Mouse (Mus musculus): ENCODE data around the gene Uqcrh. TPM values are rescaled to one million over a fixed set of nuclear protein-coding genes. Genes with fewer than 3 reads are reported as not detected.
A peak's percentile ranks its signal among the peaks of the same experiment; 100 is the strongest.

Uqcrh gene
- total and polyA plus RNA-seq, 2 experiments = 193 to 609 TPM

GRCm38 (mm10) chr4:116017300-116017901, 57.5 kb downstream of the Uqcrh start:
- peak overlapping the region; percentile 99 for H3K9ac ChIP-seq (ENCODE audit: low read depth, low read length)

More at GRCm38 (mm10) chr4:116017300-116017901, 57.5 kb downstream of the Uqcrh start:
- Histone ChIP-seq H3K36me3 (ENCODE audit: control insufficient read depth, insufficient read depth, low read length) (no peaks in the 10 kb centered on the region; the same call in 1 of the 2 replicates), H3K27ac (replicated peaks; ENCODE audit: insufficient read depth, low read depth, low read length) (peak overlapping the region; percentile 100), H3K27me3 (ENCODE audit: control insufficient read depth, insufficient read depth, low read length) (no peaks in the 10 kb centered on the region), H3K79me2 (ENCODE audit: control insufficient read depth, insufficient read depth, low read length) (peaks cover 33% of the 10 kb centered on the region; the same call in 1 of the 2 replicates), H3K4me3 (ENCODE audit: insufficient read depth, low read depth, low read length) (peak overlapping the region; percentile 97), H3K4me1 (ENCODE audit: control insufficient read depth, insufficient read depth, low read length) (peaks cover 18% of the 10 kb centered on the region)
- no peak for DNase-seq (ENCODE audit: extremely low read depth, low read depth, low spot score)
- WGBS = 0% methylated on average over 60 of the region's 60 CpGs
- TF ChIP-seq POLR2A (IDR thresholded peaks at IDR 0.05; ENCODE audit: extremely low read depth, insufficient read depth, low read length) (peak; percentile 51; the same call in 1 of the 2 replicates), CTCF (IDR thresholded peaks at IDR 0.05; ENCODE audit: low read depth, low read length) (no peak)

Other genes starting within 250 kb of the Uqcrh start
- gene Mob3c, start 247.0 kb downstream of the Uqcrh start, total RNA-seq (2014; rRNA removed) = 8.4 and 12.5 TPM in 2 replicates
- gene Mob3c, start 247.0 kb downstream of the Uqcrh start, polyA plus RNA-seq (2012; rRNA removed) = 22.6 and 24.4 TPM in 2 replicates
- gene Mknk1, start 235.9 kb downstream of the Uqcrh start, total RNA-seq (2014; rRNA removed) = 11.3 and 14.0 TPM in 2 replicates
- 15.5 and 22.7 TPM in 2 replicates for gene Mknk1, start 235.9 kb downstream of the Uqcrh start, polyA plus RNA-seq (2012; rRNA removed)
- not detected in 2 replicates for gene Kncn, start 190.7 kb downstream of the Uqcrh start, total RNA-seq (2014; rRNA removed)
- gene Kncn, start 190.7 kb downstream of the Uqcrh start, polyA plus RNA-seq (2012; rRNA removed) = not detected in 2 replicates
- not detected in 2 replicates for gene 6430628N08Rik, start 184.4 kb downstream of the Uqcrh start, total RNA-seq (2014; rRNA removed)
- gene 6430628N08Rik, start 184.4 kb downstream of the Uqcrh start, polyA plus RNA-seq (2012; rRNA removed) = not detected in 2 replicates
- gene Dmbx1, start 135.1 kb downstream of the Uqcrh start, total RNA-seq (2014; rRNA removed) = not detected in 2 replicates
- not detected in 2 replicates for gene Dmbx1, start 135.1 kb downstream of the Uqcrh start, polyA plus RNA-seq (2012; rRNA removed)
- gene Faah, start 57.1 kb downstream of the Uqcrh start, total RNA-seq (2014; rRNA removed) = 55.9 and 71.4 TPM in 2 replicates
- gene Faah, start 57.1 kb downstream of the Uqcrh start, polyA plus RNA-seq (2012; rRNA removed) = 120 and 125 TPM in 2 replicates
- 14.5 and 15.0 TPM in 2 replicates for gene Nsun4, start 21.2 kb downstream of the Uqcrh start, total RNA-seq (2014; rRNA removed)
- gene Nsun4, start 21.2 kb downstream of the Uqcrh start, polyA plus RNA-seq (2012; rRNA removed) = 8.9 and 11.8 TPM in 2 replicates
- gene Lrrc41, start 198 bp upstream of the Uqcrh start, total RNA-seq (2014; rRNA removed) = 18.5 and 25.2 TPM in 2 replicates
- 36.5 and 45.8 TPM in 2 replicates for gene Lrrc41, start 198 bp upstream of the Uqcrh start, polyA plus RNA-seq (2012; rRNA removed)
- gene Rad54l, start 48.6 kb upstream of the Uqcrh start, total RNA-seq (2014; rRNA removed) = 0.18 and 0.40 TPM in 2 replicates
- 0.06 and 0.11 TPM in 2 replicates for gene Rad54l, start 48.6 kb upstream of the Uqcrh start, polyA plus RNA-seq (2012; rRNA removed)
- 14.7 and 15.4 TPM in 2 replicates for gene Pomgnt1, start 48.8 kb upstream of the Uqcrh start, total RNA-seq (2014; rRNA removed)
- 15.2 and 19.1 TPM in 2 replicates for gene Pomgnt1, start 48.8 kb upstream of the Uqcrh start, polyA plus RNA-seq (2012; rRNA removed)
- gene Lurap1, start 76.3 kb upstream of the Uqcrh start, total RNA-seq (2014; rRNA removed) = 0.18 and 0.27 TPM in 2 replicates
- 0.12 and 0.87 TPM in 2 replicates for gene Lurap1, start 76.3 kb upstream of the Uqcrh start, polyA plus RNA-seq (2012; rRNA removed)
- gene Tspan1, start 92.5 kb upstream of the Uqcrh start, total RNA-seq (2014; rRNA removed) = 0.09 TPM in 1 of 2 replicates, not detected in the other
- gene Tspan1, start 92.5 kb upstream of the Uqcrh start, polyA plus RNA-seq (2012; rRNA removed) = 0.27 TPM in 1 of 2 replicates, not detected in the other
- not detected in 2 replicates for gene 1700042G07Rik, start 98.3 kb upstream of the Uqcrh start, total RNA-seq (2014; rRNA removed)
- not detected in 2 replicates for gene 1700042G07Rik, start 98.3 kb upstream of the Uqcrh start, polyA plus RNA-seq (2012; rRNA removed)
- not detected in 2 replicates for gene Gm49337, start 98.3 kb upstream of the Uqcrh start, total RNA-seq (2014; rRNA removed)
- not detected in 2 replicates for gene Gm49337, start 98.3 kb upstream of the Uqcrh start, polyA plus RNA-seq (2012; rRNA removed)
- gene Pik3r3, start 146.5 kb upstream of the Uqcrh start, total RNA-seq (2014; rRNA removed) = 1.0 and 1.4 TPM in 2 replicates
- 1.3 and 1.7 TPM in 2 replicates for gene Pik3r3, start 146.5 kb upstream of the Uqcrh start, polyA plus RNA-seq (2012; rRNA removed)